Mouse (Mus musculus): ENCODE measurements around the gene Ttll4. TPM values are rescaled to one million over a fixed set of nuclear protein-coding genes. Genes with fewer than 3 reads are reported as not detected.

Ttll4 gene
- polyA plus RNA-seq, 1 experiment from 2014 or later = 26.1 TPM

DNA sequence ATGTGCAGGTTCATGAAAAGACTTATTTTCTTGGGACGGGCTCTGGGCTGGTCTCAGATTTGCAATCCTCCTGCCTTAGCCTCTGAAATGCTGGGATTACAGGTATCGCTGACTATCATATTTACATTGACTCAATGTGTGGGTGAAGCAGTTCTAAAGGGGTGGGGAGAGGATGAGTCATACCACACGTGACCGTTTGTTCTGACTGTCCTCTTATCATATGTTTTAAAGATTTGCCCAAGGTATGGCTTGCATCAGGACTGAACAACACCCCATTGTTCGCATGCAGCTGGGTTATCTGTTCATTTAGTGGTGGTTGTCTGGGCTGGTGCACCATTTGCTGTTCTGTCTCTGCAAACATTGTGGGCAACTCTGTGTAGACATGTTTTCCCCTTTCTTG, 65.1 kb downstream of the Ttll4 start:
- H3K4me3 ChIP-seq (ENCODE audit: low read length) = no peak overlapping the region
- no peaks in the 10 kb centered on the region for H3K9me3 ChIP-seq (ENCODE audit: control insufficient read depth, low read length)
- no peaks in the 10 kb centered on the region for H3K27me3 ChIP-seq (ENCODE audit: control insufficient read depth, insufficient read depth, low read length)
- H3K36me3 ChIP-seq (ENCODE audit: control insufficient read depth, insufficient read depth, low read length) = no peaks in the 10 kb centered on the region
- ATAC-seq (ENCODE audit: low FRiP score, low TSS enrichment) = no peak
- no peaks in the 10 kb centered on the region for H3K4me1 ChIP-seq (ENCODE audit: control insufficient read depth, insufficient read depth, low read length)
- no peak overlapping the region for H3K9ac ChIP-seq (ENCODE audit: low read depth, low read length)
- no peak overlapping the region for H3K4me2 ChIP-seq (replicated peaks; ENCODE audit: low read depth, low read length)
- no peak overlapping the region for H3K27ac ChIP-seq (ENCODE audit: low read depth, low read length)
- 80% methylated on average over 5 of the region's 5 CpGs for WGBS

DNA sequence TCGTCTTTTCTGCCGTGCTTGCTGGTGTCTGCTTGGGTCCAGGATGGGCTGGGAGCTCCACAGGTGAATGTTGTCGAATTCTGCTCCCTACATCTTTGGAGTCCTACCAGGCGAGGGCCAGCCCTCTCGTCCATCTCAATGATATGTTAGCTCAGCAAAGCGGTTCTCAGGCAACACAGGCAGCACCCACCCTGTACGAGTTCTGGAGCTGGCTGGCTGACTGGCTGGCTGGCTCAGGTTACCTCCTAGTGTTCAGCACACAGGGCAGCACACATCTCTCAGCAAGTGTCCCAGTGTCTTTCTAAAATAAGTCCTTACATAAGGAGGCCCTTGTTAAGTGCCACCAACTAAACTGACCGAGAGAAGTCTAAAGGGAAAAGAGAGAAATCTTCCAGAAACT, 66.9 kb downstream of the Ttll4 start:
- Histone ChIP-seq H3K4me3 (ENCODE audit: low read length) (no peak overlapping the region), H3K9ac (ENCODE audit: low read depth, low read length) (no peak overlapping the region), H3K27ac (ENCODE audit: low read depth, low read length) (no peak overlapping the region), H3K36me3 (ENCODE audit: control insufficient read depth, insufficient read depth, low read length) (no peaks in the 10 kb centered on the region), H3K27me3 (ENCODE audit: control insufficient read depth, insufficient read depth, low read length) (no peaks in the 10 kb centered on the region), H3K4me2 (replicated peaks; ENCODE audit: low read depth, low read length) (no peak overlapping the region), H3K4me1 (ENCODE audit: control insufficient read depth, insufficient read depth, low read length) (no peaks in the 10 kb centered on the region), H3K9me3 (ENCODE audit: control insufficient read depth, low read length) (no peaks in the 10 kb centered on the region)
- no peak for ATAC-seq (ENCODE audit: low FRiP score, low TSS enrichment)
- 71% methylated on average over 8 of the region's 8 CpGs for WGBS

DNA sequence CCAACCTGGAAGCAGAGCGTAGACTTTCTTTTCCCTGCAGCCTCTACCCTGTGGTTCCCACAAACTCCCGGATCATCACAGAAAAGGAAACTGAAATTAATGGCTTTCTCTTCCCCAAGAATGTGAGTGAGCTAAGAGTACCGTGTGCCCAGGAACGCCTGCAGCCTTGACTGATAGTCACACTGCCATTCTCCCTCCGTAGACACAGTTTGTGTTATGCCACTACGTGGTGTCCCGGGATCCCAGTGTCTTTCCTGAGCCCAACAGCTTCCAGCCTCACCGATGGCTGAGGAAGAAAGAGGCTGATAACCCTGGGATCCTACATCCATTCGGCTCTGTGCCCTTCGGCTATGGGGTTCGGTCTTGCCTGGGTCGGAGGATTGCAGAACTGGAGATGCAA, 75.4 kb downstream of the Ttll4 start:
- no peak overlapping the region for H3K9ac ChIP-seq (ENCODE audit: low read depth, low read length)
- H3K4me1 ChIP-seq (ENCODE audit: control insufficient read depth, insufficient read depth, low read length) = no peaks in the 10 kb centered on the region
- no peak overlapping the region for H3K4me3 ChIP-seq (ENCODE audit: low read length)
- no peak overlapping the region for H3K4me2 ChIP-seq (replicated peaks; ENCODE audit: low read depth, low read length)
- H3K27ac ChIP-seq (ENCODE audit: low read depth, low read length) = no peak overlapping the region
- no peaks in the 10 kb centered on the region for H3K36me3 ChIP-seq (ENCODE audit: control insufficient read depth, insufficient read depth, low read length)
- H3K9me3 ChIP-seq (ENCODE audit: control insufficient read depth, low read length) = no peaks in the 10 kb centered on the region
- ATAC-seq (ENCODE audit: low FRiP score, low TSS enrichment) = no peak
- 89% methylated on average over 12 of the region's 12 CpGs for WGBS
- no peaks in the 10 kb centered on the region for H3K27me3 ChIP-seq (ENCODE audit: control insufficient read depth, insufficient read depth, low read length)

DNA sequence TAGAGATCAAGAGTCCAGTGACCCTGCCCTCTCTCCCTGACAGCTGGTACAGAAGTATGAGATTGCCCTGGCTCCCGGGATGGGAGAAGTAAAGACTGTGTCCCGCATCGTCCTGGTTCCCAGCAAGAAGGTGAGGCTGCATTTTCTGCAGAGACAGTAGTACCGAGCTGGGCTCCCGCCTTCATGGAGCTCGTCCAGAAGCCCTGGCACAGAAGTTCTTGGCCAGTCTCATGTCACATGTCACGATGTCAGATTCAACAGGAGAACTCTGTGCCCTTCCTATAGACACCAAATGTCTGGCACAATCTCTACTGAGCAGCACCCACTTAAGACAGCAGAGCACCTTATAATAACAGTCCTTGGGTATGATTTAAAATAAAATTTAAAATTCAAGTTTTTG, 76.0 kb downstream of the Ttll4 start:
- Histone ChIP-seq H3K4me2 (replicated peaks; ENCODE audit: low read depth, low read length) (no peak overlapping the region), H3K27ac (ENCODE audit: low read depth, low read length) (no peak overlapping the region), H3K4me1 (ENCODE audit: control insufficient read depth, insufficient read depth, low read length) (no peaks in the 10 kb centered on the region), H3K9ac (ENCODE audit: low read depth, low read length) (no peak overlapping the region), H3K36me3 (ENCODE audit: control insufficient read depth, insufficient read depth, low read length) (no peaks in the 10 kb centered on the region), H3K4me3 (ENCODE audit: low read length) (no peak overlapping the region), H3K27me3 (ENCODE audit: control insufficient read depth, insufficient read depth, low read length) (no peaks in the 10 kb centered on the region), H3K9me3 (ENCODE audit: control insufficient read depth, low read length) (no peaks in the 10 kb centered on the region)
- no peak for ATAC-seq (ENCODE audit: low FRiP score, low TSS enrichment)
- 84% methylated on average over 7 of the region's 7 CpGs for WGBS

DNA sequence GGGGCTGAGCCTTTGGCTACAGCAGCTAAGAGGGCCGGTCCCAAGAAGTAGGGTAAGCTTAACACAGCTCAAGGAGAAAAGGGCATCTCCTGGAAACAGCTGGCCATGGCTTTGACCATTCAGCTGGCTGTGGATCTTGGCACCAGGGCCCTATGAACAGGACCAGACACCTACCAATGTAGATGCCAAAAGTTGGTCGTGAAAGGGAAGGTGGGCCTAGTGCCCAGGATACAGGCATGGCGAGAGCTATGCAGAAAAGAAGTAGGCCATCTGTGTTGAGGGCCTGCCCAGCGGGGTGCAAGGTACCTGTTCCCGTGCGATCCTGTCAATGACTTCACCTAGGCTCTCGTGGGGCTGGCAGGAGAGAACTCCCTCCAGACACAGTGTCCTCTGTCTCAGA, 79.3 kb downstream of the Ttll4 start:
- Histone ChIP-seq H3K27me3 (ENCODE audit: control insufficient read depth, insufficient read depth, low read length) (no peaks in the 10 kb centered on the region), H3K36me3 (ENCODE audit: control insufficient read depth, insufficient read depth, low read length) (no peaks in the 10 kb centered on the region), H3K4me2 (replicated peaks; ENCODE audit: low read depth, low read length) (no peak overlapping the region), H3K9me3 (ENCODE audit: control insufficient read depth, low read length) (no peaks in the 10 kb centered on the region), H3K27ac (ENCODE audit: low read depth, low read length) (no peak overlapping the region), H3K4me1 (ENCODE audit: control insufficient read depth, insufficient read depth, low read length) (no peaks in the 10 kb centered on the region), H3K4me3 (ENCODE audit: low read length) (no peak overlapping the region), H3K9ac (ENCODE audit: low read depth, low read length) (no peak overlapping the region)
- WGBS = 85% methylated on average over 7 of the region's 7 CpGs
- no peak for ATAC-seq (ENCODE audit: low FRiP score, low TSS enrichment)

DNA sequence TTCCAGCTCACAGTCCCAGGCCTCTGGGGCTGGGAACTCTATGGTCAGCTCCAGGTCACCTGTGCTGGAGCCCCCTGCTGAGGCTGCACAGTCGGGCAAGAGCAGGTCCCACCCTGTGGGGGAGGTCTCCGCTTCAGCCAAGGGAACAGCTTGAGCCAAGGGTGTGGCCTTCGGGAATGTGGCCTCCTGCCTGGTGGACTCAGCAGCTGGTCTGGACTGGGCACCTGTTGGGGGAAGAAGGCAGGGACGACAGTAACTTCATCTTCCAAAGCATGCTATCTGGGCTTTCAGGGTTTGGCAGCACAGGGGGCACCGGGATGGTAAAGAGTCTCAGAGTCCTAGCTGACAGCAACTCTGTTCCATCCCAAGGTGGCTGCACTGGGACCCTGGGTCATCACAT, 85.8 kb downstream of the Ttll4 start:
- H3K4me1 ChIP-seq (ENCODE audit: control insufficient read depth, insufficient read depth, low read length) = 0 out of 2 replicates have a peak, but pooled peaks cover 3% of the 10 kb centered on the region
- no peak overlapping the region for H3K27ac ChIP-seq (ENCODE audit: low read depth, low read length)
- H3K27me3 ChIP-seq (ENCODE audit: control insufficient read depth, insufficient read depth, low read length) = peaks cover 3% of the 10 kb centered on the region; the same call in 1 of the 2 replicates
- H3K4me3 ChIP-seq (ENCODE audit: low read length) = no peak overlapping the region
- no peak overlapping the region for H3K9ac ChIP-seq (ENCODE audit: low read depth, low read length)
- no peaks in the 10 kb centered on the region for H3K9me3 ChIP-seq (ENCODE audit: control insufficient read depth, low read length)
- no peak overlapping the region for H3K4me2 ChIP-seq (replicated peaks; ENCODE audit: low read depth, low read length)
- ATAC-seq (ENCODE audit: low FRiP score, low TSS enrichment) = 0 out of 2 replicates have a peak, but pooled peaks have one; percentile 14
- H3K36me3 ChIP-seq (ENCODE audit: control insufficient read depth, insufficient read depth, low read length) = no peaks in the 10 kb centered on the region
- 72% methylated on average over 5 of the region's 5 CpGs for WGBS

DNA sequence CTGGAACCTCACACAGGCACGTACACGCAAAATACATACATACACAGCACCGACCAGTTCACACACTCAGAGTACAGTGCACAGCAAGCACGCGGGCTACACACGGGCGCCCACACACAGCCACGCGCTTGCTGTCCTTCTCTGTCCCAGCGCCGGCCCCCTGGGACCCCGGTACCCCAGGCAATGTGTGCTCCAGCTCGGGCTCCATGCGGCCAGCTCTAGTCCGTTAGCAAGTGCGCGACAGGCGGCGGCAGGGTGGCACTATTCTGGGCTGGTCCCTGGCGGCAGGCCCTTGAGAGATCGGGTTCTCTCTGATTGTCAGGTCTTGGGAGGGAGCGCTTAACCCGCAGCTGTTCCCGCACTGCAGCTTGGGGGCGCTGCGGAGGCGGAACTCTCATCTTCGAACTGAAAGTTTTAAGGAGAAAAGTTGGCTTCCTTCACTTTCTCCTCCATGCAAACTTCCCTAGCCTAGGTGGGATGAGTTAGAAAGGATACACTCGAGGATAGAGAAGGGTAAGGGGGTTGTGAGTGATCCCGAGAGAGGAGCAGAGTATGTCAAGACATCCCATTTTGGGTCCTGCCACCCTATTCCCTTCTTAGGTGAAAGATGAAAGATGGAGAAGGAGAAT, 87.2 kb downstream of the Ttll4 start, which contains the start of gene Prkag3:
Prkag3 (minus strand) TSS at position 579 of the 629 bp plus-strand sequence.
- peaks cover 3% of the 10 kb centered on the region; the same call in 1 of the 2 replicates for H3K27me3 ChIP-seq (ENCODE audit: control insufficient read depth, insufficient read depth, low read length)
- peak within 1 kb of the TSS; percentile 34; the same call in 1 of the 2 replicates for H3K9ac ChIP-seq (ENCODE audit: low read depth, low read length)
- 7% methylated on average over 30 of the region's 30 CpGs for WGBS

DNA sequence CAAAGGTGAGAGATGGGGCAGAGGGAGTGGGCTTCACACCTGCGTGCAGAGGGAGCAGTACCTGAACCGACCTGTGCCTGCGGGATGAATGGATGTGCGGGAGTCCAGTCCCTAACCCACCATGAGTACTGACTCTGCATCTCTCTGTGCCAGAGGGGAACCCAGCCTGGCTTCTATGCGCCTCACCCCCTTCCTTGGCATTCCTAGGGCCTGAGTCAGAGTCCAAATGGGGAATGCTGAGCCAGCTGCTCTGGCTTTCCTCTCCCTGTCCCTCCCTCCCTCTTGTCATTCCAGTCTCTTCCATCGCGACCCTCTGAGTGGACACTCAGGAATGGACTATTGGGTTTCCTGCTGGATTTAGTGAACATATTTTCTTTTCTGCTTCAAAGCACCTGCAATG, 87.8 kb downstream of the Ttll4 start:
- H3K36me3 ChIP-seq (ENCODE audit: control insufficient read depth, insufficient read depth, low read length) = no peaks in the 10 kb centered on the region
- 0 out of 2 replicates have a peak overlapping the region, but pooled peaks have one; percentile 49 for H3K4me2 ChIP-seq (replicated peaks; ENCODE audit: low read depth, low read length)
- peak; percentile 40; the same call in 1 of the 2 replicates for ATAC-seq (ENCODE audit: low FRiP score, low TSS enrichment)
- H3K4me3 ChIP-seq (ENCODE audit: low read length) = no peak overlapping the region; the same call in 1 of the 2 replicates
- peaks cover 3% of the 10 kb centered on the region; the same call in 1 of the 2 replicates for H3K27me3 ChIP-seq (ENCODE audit: control insufficient read depth, insufficient read depth, low read length)
- no peak overlapping the region for H3K9ac ChIP-seq (ENCODE audit: low read depth, low read length)
- 63% methylated on average over 7 of the region's 7 CpGs for WGBS
- H3K4me1 ChIP-seq (ENCODE audit: control insufficient read depth, insufficient read depth, low read length) = peaks cover 5% of the 10 kb centered on the region; the same call in 1 of the 2 replicates
- H3K27ac ChIP-seq (ENCODE audit: low read depth, low read length) = no peak overlapping the region
- no peaks in the 10 kb centered on the region for H3K9me3 ChIP-seq (ENCODE audit: control insufficient read depth, low read length)

More for the DNA sequence above, 87.2 kb downstream of the Ttll4 start, which contains the start of gene Prkag3:
- H3K4me2 ChIP-seq (replicated peaks; ENCODE audit: low read depth, low read length) = peak within 1 kb of the TSS; percentile 49
- H3K27ac ChIP-seq (ENCODE audit: low read depth, low read length) = no peak within 1 kb of the TSS
- no peaks in the 10 kb centered on the region for H3K36me3 ChIP-seq (ENCODE audit: control insufficient read depth, insufficient read depth, low read length)
- H3K9me3 ChIP-seq (ENCODE audit: control insufficient read depth, low read length) = no peaks in the 10 kb centered on the region
- H3K4me1 ChIP-seq (ENCODE audit: control insufficient read depth, insufficient read depth, low read length) = 0 out of 2 replicates have a peak, but pooled peaks cover 3% of the 10 kb centered on the region
- peak; percentile 79 for ATAC-seq (ENCODE audit: low FRiP score, low TSS enrichment)
- peak within 1 kb of the TSS; percentile 25 for H3K4me3 ChIP-seq (ENCODE audit: low read length)

DNA sequence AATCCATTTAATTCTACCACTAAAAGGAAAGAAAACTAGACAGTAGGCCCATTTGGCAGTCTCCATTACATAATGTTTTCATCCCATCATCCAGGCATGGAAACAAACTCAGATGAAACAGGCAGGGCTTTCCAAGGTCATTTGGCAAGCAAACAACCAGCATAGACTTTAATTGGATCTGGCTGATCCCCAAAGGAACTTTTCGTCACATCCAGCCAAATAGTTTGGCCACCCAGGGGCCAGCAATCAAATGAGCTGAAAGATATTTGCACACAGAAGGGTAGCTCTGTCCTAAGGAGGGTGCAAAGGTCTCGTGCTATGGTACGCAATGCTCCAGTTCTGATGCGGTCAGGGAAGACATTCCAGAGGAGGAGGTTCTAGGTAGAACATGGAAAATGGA, 89.1 kb downstream of the Ttll4 start:
- Histone ChIP-seq H3K4me1 (ENCODE audit: control insufficient read depth, insufficient read depth, low read length) (peaks cover 10% of the 10 kb centered on the region), H3K27ac (ENCODE audit: low read depth, low read length) (no peak overlapping the region), H3K9me3 (ENCODE audit: control insufficient read depth, low read length) (no peaks in the 10 kb centered on the region), H3K9ac (ENCODE audit: low read depth, low read length) (no peak overlapping the region), H3K36me3 (ENCODE audit: control insufficient read depth, insufficient read depth, low read length) (no peaks in the 10 kb centered on the region), H3K4me2 (replicated peaks; ENCODE audit: low read depth, low read length) (no peak overlapping the region), H3K4me3 (ENCODE audit: low read length) (no peak overlapping the region), H3K27me3 (ENCODE audit: control insufficient read depth, insufficient read depth, low read length) (peaks cover 3% of the 10 kb centered on the region; the same call in 1 of the 2 replicates)
- 82% methylated on average over 4 of the region's 4 CpGs for WGBS
- ATAC-seq (ENCODE audit: low FRiP score, low TSS enrichment) = no peak
